Mouse (Mus musculus): ENCODE measurements around the gene Ndel1. TPM values are rescaled to one million over a fixed set of nuclear protein-coding genes. Genes with fewer than 3 reads are reported as not detected.

Ndel1 gene
- total RNA-seq, 2 experiments from 2014 or later = 58.3 to 68.8 TPM

DNA sequence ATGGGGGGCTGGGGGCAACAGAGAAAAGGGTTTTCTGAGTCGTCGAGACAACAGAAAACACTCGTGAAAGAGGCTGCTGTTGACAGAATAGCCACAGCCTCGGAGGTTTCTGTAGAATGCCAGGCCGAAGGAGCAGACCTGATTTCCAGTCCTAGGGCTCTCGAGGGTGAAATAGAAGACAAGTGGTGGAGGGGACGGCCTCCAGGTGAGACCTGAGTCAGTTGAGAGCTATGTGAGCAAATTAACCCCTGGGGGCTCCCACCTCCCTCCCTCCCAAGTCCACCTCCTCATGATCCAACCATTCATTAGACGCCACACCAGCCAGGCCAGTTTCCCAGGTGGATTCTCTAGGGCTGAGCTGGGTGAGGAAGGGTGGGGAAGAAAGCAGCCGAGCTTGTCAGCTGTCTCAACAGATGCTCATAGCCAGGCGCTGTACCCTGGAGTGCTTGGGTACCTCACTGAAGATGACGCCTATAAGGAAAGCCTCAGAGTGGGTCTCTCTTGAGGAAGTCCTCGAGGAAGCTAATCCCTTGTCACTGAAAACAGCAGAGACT lies 22.3 kb upstream of the Ndel1 start:
- DNase-seq = no peak

DNA sequence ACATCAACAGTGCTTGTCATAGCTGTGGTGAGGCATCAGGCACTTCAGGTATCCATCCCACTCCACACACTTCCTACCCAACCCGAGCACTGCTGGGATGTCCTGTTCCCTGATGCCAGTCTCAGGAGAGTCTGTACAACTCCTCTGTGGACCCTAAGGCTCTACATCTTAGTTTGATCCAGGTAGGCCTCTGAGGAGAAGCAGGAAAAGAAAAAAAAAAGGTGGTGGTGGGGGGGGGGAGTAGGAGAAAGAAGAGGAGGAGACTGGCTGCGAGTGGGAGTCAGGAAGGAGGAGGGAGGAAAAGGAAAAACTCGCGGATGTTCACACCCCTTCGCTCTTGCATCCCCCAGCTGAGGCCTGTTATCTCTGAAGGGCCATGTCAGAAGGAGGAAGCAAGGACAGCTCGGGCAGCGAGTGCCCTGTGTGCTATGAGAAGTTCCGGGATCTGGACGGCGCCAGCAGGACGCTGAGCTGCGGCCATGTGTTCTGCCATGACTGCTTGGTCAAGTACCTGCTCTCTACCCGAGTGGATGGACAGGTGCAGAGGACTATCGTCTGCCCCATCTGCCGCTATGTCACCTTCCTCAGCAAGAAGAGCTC lies 20.7 kb upstream of the Ndel1 start:
- DNase-seq = no peak

DNA sequence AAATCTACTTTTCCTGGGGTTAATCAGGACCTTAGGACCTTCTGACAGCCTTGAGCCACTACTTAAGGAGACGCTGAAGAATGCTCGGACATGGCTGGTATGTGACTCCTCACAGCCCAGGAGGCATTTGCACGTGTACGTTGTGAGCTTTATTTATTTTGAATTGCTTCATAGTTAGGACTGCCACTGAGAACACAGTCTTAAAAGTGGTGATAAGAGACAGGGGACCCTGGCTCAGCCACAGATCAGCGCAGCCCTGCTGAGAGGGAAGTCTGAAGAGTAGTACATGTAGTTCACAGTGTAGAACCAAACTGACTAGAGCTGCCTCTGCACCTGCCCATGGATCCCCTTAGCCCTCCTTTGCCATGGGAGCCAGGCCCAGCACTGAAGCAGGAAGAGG lies 20.2 kb upstream of the Ndel1 start:
- DNase-seq = no peak

DNA sequence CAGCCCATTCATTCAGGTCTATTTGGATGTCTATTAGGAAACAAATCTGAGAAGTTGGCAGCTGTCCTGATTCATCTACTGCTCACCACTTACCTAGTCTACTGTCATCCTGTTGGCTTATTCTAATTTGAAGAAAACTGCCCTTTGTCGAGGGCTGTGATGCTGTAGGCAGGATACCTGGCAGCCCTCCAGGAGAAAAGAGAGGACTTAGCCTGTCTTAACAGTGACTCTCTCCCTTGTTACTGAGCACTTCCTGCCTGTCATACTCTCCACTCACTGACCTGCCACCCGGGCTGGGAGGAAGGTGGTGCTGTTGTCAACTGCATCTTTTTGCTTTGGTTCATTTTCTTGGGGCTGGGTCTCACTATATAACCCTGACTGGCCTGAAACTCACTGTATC lies 19.0 kb upstream of the Ndel1 start:
- no peak for DNase-seq

DNA sequence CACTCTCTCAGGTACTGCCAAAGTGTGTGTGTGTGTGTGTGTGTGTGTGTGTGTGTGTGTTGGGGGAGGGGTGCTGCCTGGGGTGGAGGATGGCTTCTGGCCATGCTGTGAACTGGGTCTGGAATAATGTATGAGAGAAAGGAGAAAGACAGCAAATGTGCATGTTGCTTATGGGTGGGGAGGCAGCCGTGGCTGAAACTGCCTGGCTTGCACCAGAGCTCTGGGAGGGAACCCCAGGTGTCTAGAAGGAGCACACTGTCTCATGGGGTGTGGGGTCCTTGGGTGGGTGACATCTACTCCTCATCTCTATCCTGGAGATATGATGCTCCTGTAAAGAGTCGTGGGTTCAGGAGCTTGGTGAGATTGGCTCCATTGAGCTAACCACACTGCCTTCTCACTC lies 17.0 kb upstream of the Ndel1 start:
- DNase-seq = no peak

DNA sequence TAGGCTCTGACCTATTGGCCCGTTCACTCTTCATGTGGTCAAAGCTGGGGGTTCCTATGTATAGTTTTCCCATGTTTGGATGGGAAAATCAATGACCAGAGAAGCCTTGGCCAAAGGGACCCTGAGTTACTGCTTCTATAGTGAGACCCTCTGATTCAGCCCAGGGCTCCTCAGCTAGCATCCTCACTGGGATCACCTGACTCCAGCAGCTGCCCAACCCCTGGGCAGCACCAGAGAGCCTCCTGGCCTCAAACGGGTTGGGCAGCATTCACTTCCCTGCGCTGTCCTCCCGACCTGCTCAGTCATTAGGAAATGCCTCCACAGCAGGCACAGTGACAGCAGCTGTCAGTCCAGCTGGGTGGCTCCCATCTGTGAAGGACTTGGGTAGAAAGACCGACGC lies 16.6 kb upstream of the Ndel1 start, which contains the start of gene Rnf222:
TSS of gene Rnf222 (plus strand) at position 301 of the 400 bp plus-strand sequence.
- no peak for DNase-seq

DNA sequence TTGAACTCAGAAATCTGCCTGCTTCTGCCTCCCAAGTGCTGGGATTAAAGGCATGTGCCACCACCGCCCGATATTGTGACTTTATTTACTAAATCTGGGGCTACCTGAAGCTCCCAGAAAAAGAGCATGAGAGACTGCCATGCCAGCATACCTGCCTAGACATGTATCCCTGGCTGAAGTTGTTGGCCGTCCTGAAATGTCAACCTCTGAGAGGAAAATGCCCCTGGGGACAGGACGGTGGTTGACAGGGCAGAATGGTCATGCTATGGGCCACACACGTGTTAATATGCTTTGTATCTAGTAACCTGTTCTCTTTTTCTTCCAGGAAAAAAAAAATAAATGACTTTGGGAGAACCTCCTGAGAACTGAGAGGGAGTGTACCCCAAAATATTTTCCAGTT lies 14.4 kb upstream of the Ndel1 start:
- no peak for DNase-seq

DNA sequence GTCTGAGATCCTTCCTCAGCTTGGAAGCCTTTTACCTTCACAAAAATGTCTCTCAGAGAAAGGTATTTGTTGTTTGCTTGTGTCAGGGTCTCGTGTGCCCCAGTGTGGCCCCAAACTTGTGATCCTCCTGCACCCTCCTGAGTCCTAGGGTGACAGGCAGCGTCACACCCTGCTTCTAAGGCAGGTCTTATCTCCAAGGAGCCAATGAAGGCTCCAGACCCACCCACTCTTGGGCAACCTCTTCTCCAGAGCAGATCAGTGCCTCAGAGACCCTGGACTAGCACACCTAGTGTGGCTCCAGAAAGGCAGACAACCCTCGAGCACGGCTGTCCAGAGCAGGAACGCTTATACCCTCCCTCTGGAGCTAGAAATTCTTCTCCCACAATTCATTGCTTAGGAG lies 12.7 kb upstream of the Ndel1 start:
- no peak for DNase-seq

DNA sequence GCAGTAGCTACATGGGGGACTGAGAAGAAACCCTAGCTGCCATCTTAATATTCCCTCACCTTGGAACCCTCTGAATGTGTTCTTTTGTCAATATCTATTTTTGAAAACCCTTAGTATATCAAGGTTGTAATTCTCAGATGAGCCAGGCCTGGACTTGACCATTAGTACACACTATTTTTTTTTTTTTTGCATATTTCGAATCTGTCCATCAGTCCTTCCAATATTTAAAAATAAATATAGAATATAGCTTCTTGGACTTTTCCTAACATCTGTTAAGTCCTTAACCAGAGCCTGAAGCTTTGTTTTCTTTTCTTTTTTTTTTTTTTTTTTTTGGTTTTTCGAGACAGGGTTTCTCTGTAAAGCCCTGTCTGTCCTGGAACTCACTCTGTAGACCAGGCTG lies 12.2 kb upstream of the Ndel1 start:
- no peak for DNase-seq

DNA sequence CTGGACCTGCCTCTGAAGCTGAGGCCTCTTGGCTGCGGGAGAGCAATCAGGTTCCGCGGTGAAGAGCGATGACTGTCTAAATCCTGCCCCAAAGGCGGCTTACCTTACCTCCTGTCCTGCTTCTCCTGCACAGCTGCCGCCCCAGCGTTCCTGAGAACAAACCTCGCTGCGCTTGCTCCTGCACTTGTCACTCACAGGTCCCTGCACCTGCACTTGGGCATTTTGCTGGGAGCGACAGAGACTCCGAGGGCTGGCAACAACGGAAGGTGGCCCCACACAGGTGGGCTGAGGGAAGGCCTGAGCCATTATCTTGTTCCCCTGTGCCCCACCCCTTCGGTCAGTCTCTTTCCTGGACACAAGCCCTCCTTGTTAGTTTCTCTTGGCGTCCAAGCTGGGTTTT lies 10.4 kb upstream of the Ndel1 start:
- no peak for DNase-seq

DNA sequence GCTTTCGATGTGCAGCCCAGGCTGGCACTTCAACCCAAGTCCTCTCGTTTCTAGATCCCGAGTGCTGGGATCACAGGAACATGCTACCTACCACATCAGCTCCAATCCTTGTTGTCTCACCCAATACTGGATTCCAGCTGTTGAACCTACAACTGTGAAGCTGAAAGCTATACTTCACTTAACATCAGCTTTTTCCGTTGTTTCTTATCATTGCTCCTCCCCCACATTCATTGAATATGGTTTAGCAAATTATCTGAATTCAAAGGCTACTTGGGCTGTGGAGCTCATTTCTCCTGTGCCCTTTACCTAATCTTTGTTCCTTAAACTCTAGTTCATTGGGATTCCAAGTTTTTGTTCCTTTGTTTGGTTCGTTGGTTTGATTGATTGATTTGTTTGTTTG lies 7.2 kb upstream of the Ndel1 start:
- no peak for DNase-seq

DNA sequence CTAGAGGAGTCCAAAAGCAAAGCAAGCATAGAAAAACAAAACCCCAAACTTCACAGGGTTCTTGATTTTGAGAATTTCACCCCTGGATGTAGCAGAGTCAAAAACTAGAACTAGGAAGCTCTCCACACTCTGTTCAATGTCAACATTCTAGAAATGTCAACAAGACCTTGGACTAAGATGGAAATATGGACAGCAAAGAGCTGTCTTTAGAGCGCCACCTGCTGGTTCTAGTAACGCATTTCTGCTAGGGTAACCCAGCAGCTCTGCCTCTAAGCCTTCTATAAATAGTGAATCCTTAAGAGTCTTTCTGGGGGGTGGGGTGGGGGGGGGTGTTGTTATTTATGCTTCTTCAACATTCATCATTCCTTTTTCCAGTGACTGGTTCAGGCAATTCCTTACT lies 3.2 kb upstream of the Ndel1 start:
- peak; percentile 67 for DNase-seq

DNA sequence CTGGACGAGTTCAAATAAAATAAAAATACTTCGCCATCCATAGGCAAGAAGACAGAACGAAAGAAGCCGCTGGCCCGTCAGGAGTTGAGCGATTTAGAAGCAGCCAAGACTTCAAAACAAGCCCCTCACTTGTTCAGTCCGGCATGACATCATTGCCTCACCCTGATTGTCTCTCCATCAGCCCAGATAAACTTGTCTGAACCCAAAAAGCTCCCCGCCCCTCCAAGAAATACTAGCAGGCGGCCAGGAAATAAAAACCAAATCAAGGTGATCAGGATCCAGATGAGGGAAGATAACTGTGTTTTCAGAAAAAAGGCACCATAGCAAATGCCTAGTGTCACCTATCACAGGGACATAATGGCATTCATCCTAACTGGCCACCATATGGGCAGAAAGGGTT lies 381 bp downstream of the Ndel1 start:
- no peak for DNase-seq

DNA sequence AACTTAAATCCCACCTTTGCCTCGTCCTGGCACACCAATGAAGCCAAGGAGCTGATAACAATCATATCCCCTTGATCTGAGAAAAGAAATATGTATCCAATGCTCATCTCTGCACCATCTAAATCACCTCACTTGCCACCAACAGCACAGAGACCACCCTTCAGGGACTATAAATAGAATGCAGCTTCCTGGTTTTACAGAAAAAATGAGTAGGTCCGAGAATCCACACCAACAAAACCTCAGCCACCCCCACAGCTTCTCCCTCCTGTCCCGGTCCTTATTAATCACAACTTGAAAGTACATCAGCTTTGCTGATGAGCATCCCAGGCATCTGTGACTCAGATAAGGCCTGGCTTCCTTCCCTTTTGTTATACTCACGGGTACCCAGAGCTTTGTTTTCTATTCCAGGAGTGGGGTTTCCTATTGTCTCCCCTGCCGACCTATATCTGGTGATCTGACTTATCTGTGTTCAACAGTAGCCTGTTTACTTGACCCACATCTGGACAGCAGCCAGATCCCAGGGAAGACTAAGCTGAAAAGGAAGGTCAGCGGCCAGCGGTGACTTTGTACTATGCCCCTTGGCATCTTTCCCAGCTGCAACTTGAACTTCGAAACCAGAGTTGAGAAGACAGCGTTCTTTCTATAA lies 7.0 kb downstream of the Ndel1 start:
- peak; percentile 67 for DNase-seq

DNA sequence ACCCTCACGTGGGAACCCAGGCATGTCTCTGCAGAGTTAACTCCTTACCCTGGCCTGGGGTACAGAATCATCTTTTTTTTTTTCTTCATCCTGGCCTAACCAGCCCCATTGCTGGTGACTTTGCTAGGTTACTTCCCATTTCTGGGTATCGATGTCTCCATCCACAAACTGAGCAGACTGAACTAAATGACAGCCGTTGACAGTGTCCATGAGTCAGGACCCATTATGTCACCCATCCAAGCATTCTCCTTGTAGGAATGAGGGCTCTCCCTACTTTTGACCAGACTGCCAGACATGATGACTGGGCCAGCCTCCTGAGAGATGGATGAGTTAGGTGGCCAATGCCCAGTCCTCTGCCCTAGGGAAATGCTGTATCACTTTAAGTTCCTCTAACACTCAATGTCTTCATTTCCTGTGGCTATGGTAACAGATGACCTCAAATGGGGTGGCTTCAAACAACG lies 8.0 kb downstream of the Ndel1 start:
- DNase-seq = no peak

DNA sequence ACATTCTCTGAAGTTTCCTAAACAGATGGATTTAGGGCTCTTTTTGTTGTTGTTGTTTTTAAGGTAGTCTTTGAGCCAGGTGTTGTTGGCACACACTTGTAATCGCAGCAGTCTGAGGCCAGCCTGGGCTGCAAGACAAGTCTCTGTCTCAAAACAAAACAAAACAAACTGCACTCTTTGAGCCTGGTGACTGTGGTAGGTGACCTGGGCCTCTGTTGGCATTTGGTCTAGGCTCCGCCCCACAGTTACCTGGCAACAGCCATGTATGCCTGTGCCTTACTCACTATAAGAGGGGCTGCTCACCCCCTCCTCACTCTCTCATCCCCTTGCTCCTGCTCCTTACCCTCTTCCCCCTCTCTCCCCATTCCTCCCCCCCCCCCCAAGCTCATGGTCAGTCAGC lies 9.4 kb downstream of the Ndel1 start:
- DNase-seq = no peak

DNA sequence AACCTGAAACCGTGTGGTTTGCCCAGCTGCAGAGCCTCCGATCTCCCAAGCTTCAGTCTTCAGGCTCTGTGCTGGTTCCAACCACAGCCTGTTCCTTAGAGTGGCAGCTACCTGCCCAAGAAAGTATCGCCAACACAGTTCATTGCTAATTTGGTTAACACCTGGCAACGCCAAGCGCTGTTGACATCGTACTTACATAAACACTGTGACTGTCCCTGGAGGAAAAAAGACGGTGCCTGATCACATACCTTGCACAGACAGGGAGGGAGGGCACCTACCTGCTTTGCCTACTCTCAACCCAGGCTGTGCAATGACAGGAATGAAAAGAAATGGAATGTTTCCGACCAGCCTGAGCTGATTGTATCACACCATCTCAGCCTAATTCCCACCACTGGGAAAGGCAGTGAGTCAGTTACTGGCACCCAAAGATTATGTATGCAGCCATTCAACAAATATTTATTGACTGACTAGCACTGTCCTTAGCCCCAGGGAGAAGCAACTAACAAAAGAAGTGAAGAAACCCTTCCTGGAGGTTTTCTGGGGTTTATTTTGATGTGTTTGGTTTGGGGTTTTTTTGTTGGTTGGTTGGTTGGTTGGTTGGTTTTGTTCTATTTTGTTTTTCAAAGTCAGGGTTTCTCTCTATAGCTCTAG lies 11.6 kb downstream of the Ndel1 start:
- DNase-seq = no peak

DNA sequence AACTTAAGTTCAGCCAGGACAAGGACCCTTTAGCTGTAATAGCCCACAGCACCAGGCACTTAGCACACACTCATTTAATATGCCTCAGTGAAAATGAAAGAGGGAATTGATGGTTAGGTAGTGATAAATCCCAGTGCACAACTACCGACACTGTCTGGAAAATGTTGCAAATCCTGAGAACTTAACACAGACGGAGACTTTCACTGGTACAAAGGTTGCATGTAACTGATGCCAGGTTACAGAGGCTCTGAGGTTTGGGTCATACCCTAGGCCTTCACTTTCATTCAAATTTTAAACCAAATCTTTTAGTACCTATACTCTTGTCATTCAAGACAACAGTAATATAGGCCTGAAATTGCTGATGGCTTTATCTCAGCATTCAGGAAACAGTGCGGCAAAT lies 14.3 kb downstream of the Ndel1 start:
- DNase-seq = no peak

DNA sequence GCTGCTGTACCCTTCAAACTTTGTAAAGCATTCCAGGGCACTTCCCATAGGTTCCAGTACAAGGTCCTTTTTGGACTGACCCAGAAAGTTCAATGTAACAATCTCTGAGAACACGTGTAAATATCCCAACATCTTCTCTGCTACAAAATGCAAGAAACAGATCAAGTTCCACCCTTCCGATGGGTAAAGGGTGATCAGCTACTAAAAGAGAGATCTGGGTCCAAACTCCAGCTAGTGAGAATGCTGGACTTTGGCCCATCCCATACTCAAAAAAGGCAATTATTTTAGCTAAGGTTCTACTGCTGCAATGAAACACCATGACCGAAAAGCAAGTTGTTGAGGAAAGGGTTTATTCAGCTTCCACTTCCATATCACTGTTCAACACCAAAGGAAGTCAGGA lies 17.0 kb downstream of the Ndel1 start:
- no peak for DNase-seq

DNA sequence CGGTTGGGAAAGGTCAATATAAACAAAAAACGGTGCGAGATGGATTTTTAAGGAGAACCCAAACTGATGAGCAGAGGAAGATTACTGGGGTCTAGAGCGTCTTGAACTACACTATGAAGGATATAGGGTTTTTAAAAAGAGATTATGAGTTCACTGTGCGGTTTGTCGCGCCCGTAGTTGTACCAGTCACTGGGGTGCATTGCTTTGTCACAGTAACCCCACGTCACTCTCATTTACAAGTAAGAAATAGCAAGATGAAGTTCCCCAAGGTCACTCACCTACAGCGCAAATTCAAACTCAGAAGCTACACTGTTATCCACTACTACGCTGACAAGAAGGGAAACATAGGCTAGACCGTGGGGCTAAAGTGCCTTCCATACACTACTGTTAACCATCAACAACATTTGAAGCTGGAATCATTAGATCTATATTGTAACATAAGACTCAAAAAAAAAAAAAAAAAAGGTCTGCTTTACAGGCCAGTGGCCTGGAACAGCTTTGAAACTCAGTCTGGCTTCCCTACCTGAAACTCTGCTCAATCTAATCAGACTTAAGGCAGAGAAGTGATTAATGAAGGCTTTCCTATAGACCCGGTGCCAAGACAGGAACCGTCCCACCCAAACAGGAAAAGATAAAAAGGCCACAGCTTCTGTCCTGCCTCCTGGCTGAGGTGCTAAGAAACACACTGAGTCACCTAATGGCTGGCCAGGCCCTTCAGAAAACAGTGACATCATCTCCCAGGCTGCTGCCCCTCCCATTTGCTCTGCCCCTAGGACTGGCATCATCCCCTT lies 17.9 kb downstream of the Ndel1 start:
- no peak for DNase-seq

DNA sequence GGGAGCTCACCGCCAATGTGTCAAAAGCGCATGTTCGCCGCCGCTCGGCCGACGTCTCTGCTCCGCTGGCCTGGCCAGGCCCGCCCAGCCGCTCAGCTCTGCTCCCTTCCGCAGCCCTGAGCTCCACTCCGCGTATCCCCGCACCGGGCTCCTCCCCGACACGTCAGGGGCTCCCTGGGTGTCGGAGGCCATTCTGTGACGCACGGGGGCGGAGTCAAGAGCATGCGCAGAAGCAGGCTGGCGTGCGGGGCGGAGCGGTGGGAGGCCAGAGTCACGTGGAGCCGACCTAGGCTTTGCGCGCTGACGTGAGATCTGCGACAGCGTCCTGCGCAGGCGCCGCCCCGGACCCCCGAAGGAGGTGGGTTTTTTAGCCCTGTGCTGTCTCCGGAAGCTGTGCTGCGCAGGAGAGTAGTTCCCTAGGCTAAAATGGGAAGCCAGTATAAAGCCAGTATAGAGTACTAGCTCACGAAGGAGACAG lies 18.7 kb downstream of the Ndel1 start:
- peak; percentile 99 for DNase-seq

DNA sequence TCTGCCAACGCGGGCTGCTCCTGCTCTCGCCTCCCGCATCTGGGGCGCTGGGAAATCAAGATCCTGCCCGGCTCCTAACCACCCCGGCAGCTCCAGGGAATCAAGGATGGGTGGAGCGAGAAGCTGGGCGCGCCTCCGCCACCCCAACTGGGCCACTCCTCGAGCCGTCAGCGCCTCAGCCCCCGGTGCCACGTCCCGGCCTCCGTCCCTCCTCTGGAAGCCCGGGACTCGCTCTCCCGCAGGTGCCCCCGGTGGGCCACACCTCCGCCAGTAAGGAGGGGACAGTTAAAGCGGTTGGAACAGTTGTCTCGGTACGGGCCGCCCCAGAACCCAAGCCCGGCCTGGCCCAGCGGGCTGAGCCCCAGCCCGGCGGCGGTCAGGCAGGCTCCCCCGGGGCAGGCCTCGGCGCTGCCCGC lies 19.2 kb downstream of the Ndel1 start:
- peak; percentile 75 for DNase-seq
